Comparison of ENCODE assay signal across 8 mouse cellular contexts in the genomic region with DNA sequence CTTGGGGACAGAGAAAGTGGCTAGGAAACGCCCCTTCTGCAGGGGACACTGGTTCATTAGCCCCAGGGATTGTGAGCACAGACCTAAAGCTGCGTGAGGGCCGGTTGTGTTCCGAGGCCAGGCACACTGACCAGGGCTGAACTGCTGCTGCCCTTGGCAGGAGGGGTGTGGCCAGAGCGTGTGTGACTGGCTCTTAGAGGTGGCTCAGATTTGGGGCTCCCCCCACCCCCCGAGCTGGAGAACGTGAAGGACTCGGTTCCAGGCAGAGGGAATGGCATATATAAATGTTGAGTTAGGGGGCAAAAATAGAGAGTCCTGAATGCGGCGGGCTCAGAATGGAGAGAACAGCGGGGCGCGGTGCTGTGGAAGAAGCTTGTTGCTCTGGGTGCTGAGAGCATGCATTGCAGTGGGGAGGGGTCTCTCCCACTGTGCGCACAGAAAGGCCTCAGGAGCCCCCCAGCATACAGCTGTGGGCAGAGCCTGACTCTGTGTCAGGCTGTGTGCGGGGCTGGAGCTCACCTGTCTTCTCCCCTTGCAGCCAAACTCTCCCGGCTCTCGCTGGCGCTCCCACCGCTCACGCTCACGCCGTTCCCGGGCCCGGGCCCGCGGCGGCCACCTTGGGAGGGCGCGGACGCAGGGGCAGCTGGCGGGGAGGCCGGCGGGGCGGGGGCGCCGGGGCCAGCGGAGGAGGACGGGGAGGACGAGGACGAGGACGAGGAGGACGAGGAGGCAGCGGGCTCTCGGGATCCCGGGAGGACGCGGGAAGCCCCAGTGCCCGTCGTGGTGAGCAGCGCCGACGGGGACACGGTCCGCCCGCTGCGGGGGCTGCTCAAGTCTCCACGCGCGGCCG. TPM values are rescaled to one million over a fixed set of nuclear protein-coding genes. Genes with fewer than 3 reads are reported as not detected.
DNase-seq lines count a peak whose midpoint lies in the region; ATAC-seq and TF ChIP-seq lines count a peak whose summit lies in the region.

No protein-coding gene starts in this region.

- H3K27me3 ChIP-seq in erythroblast, embryonic 14.5 days (ENCODE audit: control insufficient read depth), result peaks cover 59% of the 10 kb centered on the region
- peaks cover 2% of the 10 kb centered on the region; the same call in 1 of the 2 replicates for H3K27me3 ChIP-seq in testis, adult 2 months (ENCODE audit: control insufficient read depth, insufficient read depth, low read length)
- peaks cover 52% of the 10 kb centered on the region for H3K27me3 ChIP-seq in limb, embryonic 12.5 days
- peaks cover 8% of the 10 kb centered on the region; the same call in 1 of the 2 replicates for H3K27me3 ChIP-seq in stomach, embryonic 14.5 days (ENCODE audit: control insufficient read depth, insufficient read depth, low read length)

- peaks cover 58% of the 10 kb centered on the region for H3K4me1 ChIP-seq in erythroblast, embryonic 14.5 days (ENCODE audit: control insufficient read depth)
- peaks cover 19% of the 10 kb centered on the region for H3K4me1 ChIP-seq in testis, adult 2 months (ENCODE audit: control insufficient read depth, insufficient read depth, low read length)
- peaks cover 33% of the 10 kb centered on the region for H3K4me1 ChIP-seq in limb, embryonic 12.5 days (replicated peaks)
- peaks cover 16% of the 10 kb centered on the region; the same call in 1 of the 2 replicates for H3K4me1 ChIP-seq in stomach, embryonic 14.5 days (ENCODE audit: control insufficient read depth, insufficient read depth, low read length)

- no peak for ATAC-seq in erythroblast, adult 5-6 weeks (replicated peaks; ENCODE audit: low FRiP score, poor library complexity, severe bottlenecking)
- no peak for ATAC-seq in limb, embryonic 12.5 days (ENCODE audit: insufficient number of reproducible peaks, insufficient read depth, low FRiP score, low TSS enrichment, low read depth)
- no peak for ATAC-seq in stomach, embryonic 14.5 days (ENCODE audit: insufficient number of reproducible peaks, insufficient read depth, low FRiP score, low read depth)

- no peak overlapping the region for H3K27ac ChIP-seq in testis, adult 2 months (ENCODE audit: control insufficient read depth, insufficient read depth, low read depth, low read length)
- no peak overlapping the region for H3K27ac ChIP-seq in limb, embryonic 12.5 days
- no peak overlapping the region for H3K27ac ChIP-seq in stomach, embryonic 14.5 days (ENCODE audit: low read length)

- peak overlapping the region; percentile 91 for H3K4me2 ChIP-seq in limb, embryonic 12.5 days
- peak overlapping the region; percentile 73 for H3K4me2 ChIP-seq in stomach, embryonic 14.5 days (replicated peaks; ENCODE audit: low read depth, low read length)

- no peaks in the 10 kb centered on the region for H3K9me3 ChIP-seq in erythroblast, embryonic 14.5 days (ENCODE audit: control insufficient read depth, low read length)
- H3K9me3 ChIP-seq in limb, embryonic 12.5 days, result no peaks in the 10 kb centered on the region
- no peaks in the 10 kb centered on the region for H3K9me3 ChIP-seq in stomach, embryonic 14.5 days (ENCODE audit: control insufficient read depth, low read depth, low read length)

- TF ChIP-seq CTCF in testis, adult 2 months (IDR thresholded peaks at IDR 0.05; ENCODE audit: control insufficient read depth, insufficient read depth, insufficient replicate concordance, low read depth, low read length), result no peak

- peak overlapping the region; percentile 68 for H3K4me3 ChIP-seq in erythroblast, embryonic 14.5 days (replicated peaks)
- peak overlapping the region; percentile 71 for H3K4me3 ChIP-seq in testis, adult 2 months (ENCODE audit: control insufficient read depth, low read depth, low read length)
- peak overlapping the region; percentile 52 for H3K4me3 ChIP-seq in limb, embryonic 12.5 days (replicated peaks)
- peak overlapping the region; percentile 40 for H3K4me3 ChIP-seq in stomach, embryonic 14.5 days (ENCODE audit: low read depth, low read length)

- no peak for TF ChIP-seq POLR2A in testis, adult 2 months (IDR thresholded peaks at IDR 0.05; ENCODE audit: control insufficient read depth, low read depth, low read length)

- DNase-seq in testis, postnatal 14 days (ENCODE audit: low spot score), result no peak
- no peak for DNase-seq in layer of hippocampus, adult 9-10 months (ENCODE audit: low spot score)
- DNase-seq in thymus, postnatal 4 days, result no peak

- under 1% methylated on average over 58 of the region's 60 CpGs for WGBS in limb, embryonic 12.5 days
- WGBS in stomach, embryonic 14.5 days, result 2% methylated on average over 59 of the region's 60 CpGs

- H3K9ac ChIP-seq in limb, embryonic 12.5 days (replicated peaks), result peak overlapping the region; percentile 69
- peak overlapping the region; percentile 28; the same call in 1 of the 2 replicates for H3K9ac ChIP-seq in stomach, embryonic 14.5 days (replicated peaks; ENCODE audit: low read depth, low read length)

- no peaks in the 10 kb centered on the region for H3K36me3 ChIP-seq in erythroblast, embryonic 14.5 days (ENCODE audit: control insufficient read depth)
- no peaks in the 10 kb centered on the region for H3K36me3 ChIP-seq in testis, adult 2 months (ENCODE audit: control insufficient read depth, insufficient read depth, low read length)
- H3K36me3 ChIP-seq in limb, embryonic 12.5 days, result peaks cover 57% of the 10 kb centered on the region
- no peaks in the 10 kb centered on the region; the same call in 1 of the 2 replicates for H3K36me3 ChIP-seq in stomach, embryonic 14.5 days (ENCODE audit: control insufficient read depth, insufficient read depth, low read length)

RNA-seq across cellular contexts. Expression of a gene that starts 13.4 kb away (rescaled TPM):
- 0.04 TPM in 1 of 2 replicates, not detected in the other for polyA plus RNA-seq in erythroblast, embryonic 14.5 days (2012)
- total RNA-seq in erythroblast, adult 5-6 weeks (2015; ENCODE audit: low replicate concordance), result not detected in 2 replicates
- not detected in 2 replicates for total RNA-seq in erythroblast, adult 5-6 weeks (2017; ENCODE audit: low replicate concordance)
- polyA plus RNA-seq in testis, adult 2 months (2012; rRNA removed), result 8.8 and 9.5 TPM in 2 replicates
- polyA plus RNA-seq in limb, embryonic 12.5 days (2016; fragmentation: Nextera tagmentation; extraction: Ambion mirVana), result 1.6 and 1.9 TPM in 2 replicates
- 2.8 and 3.6 TPM in 2 replicates for polyA plus RNA-seq in stomach, embryonic 14.5 days (2014; fragmentation: Nextera tagmentation; extraction: Ambion mirVana)

RNA-seq across cellular contexts. Expression of a gene that starts 14.3 kb away (rescaled TPM):
- polyA plus RNA-seq in erythroblast, embryonic 14.5 days (2012), result 0.01 and 0.04 TPM in 2 replicates
- total RNA-seq in erythroblast, adult 5-6 weeks (2015; ENCODE audit: low replicate concordance), result not detected in 2 replicates
- total RNA-seq in erythroblast, adult 5-6 weeks (2017; ENCODE audit: low replicate concordance), result not detected in 2 replicates
- polyA plus RNA-seq in testis, adult 2 months (2012; rRNA removed), result 23.1 and 26.1 TPM in 2 replicates
- 3.4 and 4.9 TPM in 2 replicates for polyA plus RNA-seq in limb, embryonic 12.5 days (2016; fragmentation: Nextera tagmentation; extraction: Ambion mirVana)
- 2.5 and 3.3 TPM in 2 replicates for polyA plus RNA-seq in stomach, embryonic 14.5 days (2014; fragmentation: Nextera tagmentation; extraction: Ambion mirVana)

RNA-seq across cellular contexts. Expression of a gene that starts 16.5 kb away (rescaled TPM):
- 21.7 and 22.4 TPM in 2 replicates for polyA plus RNA-seq in erythroblast, embryonic 14.5 days (2012)
- 10.6 and 10.7 TPM in 2 replicates for total RNA-seq in erythroblast, adult 5-6 weeks (2015; ENCODE audit: low replicate concordance)
- total RNA-seq in erythroblast, adult 5-6 weeks (2017; ENCODE audit: low replicate concordance), result 11.6 and 14.5 TPM in 2 replicates
- polyA plus RNA-seq in testis, adult 2 months (2012; rRNA removed), result 149 and 166 TPM in 2 replicates
- 171 and 175 TPM in 2 replicates for polyA plus RNA-seq in limb, embryonic 12.5 days (2016; fragmentation: Nextera tagmentation; extraction: Ambion mirVana)
- 89.3 and 92.6 TPM in 2 replicates for polyA plus RNA-seq in stomach, embryonic 14.5 days (2014; fragmentation: Nextera tagmentation; extraction: Ambion mirVana)

RNA-seq across cellular contexts. Expression of a gene that starts 26.7 kb away (rescaled TPM):
- 0.02 and 0.04 TPM in 2 replicates for polyA plus RNA-seq in erythroblast, embryonic 14.5 days (2012)
- total RNA-seq in erythroblast, adult 5-6 weeks (2015; ENCODE audit: low replicate concordance), result 0.38 TPM in 1 of 2 replicates, not detected in the other
- 0.09 TPM in 1 of 2 replicates, not detected in the other for total RNA-seq in erythroblast, adult 5-6 weeks (2017; ENCODE audit: low replicate concordance)
- polyA plus RNA-seq in testis, adult 2 months (2012; rRNA removed), result 0.06 and 0.11 TPM in 2 replicates
- polyA plus RNA-seq in limb, embryonic 12.5 days (2016; fragmentation: Nextera tagmentation; extraction: Ambion mirVana), result 1.6 and 2.2 TPM in 2 replicates
- polyA plus RNA-seq in stomach, embryonic 14.5 days (2014; fragmentation: Nextera tagmentation; extraction: Ambion mirVana), result 1.3 and 1.4 TPM in 2 replicates

RNA-seq across cellular contexts. Expression of a gene that starts 32.9 kb away (rescaled TPM):
- polyA plus RNA-seq in erythroblast, embryonic 14.5 days (2012), result 1.1 and 1.4 TPM in 2 replicates
- 1.5 and 2.3 TPM in 2 replicates for total RNA-seq in erythroblast, adult 5-6 weeks (2015; ENCODE audit: low replicate concordance)
- total RNA-seq in erythroblast, adult 5-6 weeks (2017; ENCODE audit: low replicate concordance), result 0.43 and 3.1 TPM in 2 replicates
- polyA plus RNA-seq in testis, adult 2 months (2012; rRNA removed), result 11.2 and 12.1 TPM in 2 replicates
- 75.4 and 78.0 TPM in 2 replicates for polyA plus RNA-seq in limb, embryonic 12.5 days (2016; fragmentation: Nextera tagmentation; extraction: Ambion mirVana)
- polyA plus RNA-seq in stomach, embryonic 14.5 days (2014; fragmentation: Nextera tagmentation; extraction: Ambion mirVana), result 62.7 and 69.6 TPM in 2 replicates
